Mouse (Mus musculus) activated CD4-positive, CD25-positive, alpha-beta regulatory T cell, adult 4 months (primary cell): ENCODE results near the gene Olfr775. TPM values are rescaled to one million over a fixed set of nuclear protein-coding genes. Genes with fewer than 3 reads are reported as not detected.

Experiments used
- ATAC-seq: one replicate; pipeline ENCODE4 v1.8.0; 2017
- polyA plus RNA-seq, 2 experiments: library from polyadenylated mRNA; unstranded; fragments of 100-300 nt; shearing (Covaris generic); gene quantifications; one replicate each; pipeline ENCODE4 v1.2.1; 2017

The Olfr775 gene
- not detected for polyA plus RNA-seq

GRCm38 (mm10) chr10:129248112-129248511 is at the start of gene Olfr775:
TSS of gene Olfr775 (plus strand) at chr10:129248412.
- no peak for ATAC-seq

GRCm38 (mm10) chr10:129230737-129231136 is 17.5 kb upstream of the Olfr775 start:
- ATAC-seq, result no peak

GRCm38 (mm10) chr10:129235904-129236303 is 12.3 kb upstream of the Olfr775 start, which contains the start of gene Olfr774:
TSS of gene Olfr774 (plus strand) at chr10:129236204.
- no peak for ATAC-seq

DNA sequence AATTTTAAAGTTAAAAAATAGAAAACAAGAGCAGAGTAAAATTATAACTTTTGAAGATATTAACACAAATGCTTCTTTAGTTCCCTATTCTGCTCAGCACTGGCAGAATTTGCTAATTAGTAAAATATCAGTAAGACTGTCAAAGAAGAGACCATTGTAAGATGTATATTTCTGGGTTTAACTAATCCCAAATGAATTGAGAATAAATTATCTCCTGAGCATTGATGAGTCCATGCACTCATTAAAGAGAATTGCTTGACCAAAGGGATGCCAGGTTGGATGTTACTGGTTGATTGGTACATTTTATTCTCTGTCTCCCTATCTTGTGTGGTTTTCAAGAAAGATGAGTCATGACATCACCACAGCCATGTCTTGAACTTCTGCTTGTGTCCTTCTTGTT is 10.6 kb downstream of the Olfr775 start, which contains the start of gene Olfr776:
Gene Olfr776, plus strand, starts transcription at position 301 of the 400 bp plus-strand sequence.
- no peak for ATAC-seq

DNA sequence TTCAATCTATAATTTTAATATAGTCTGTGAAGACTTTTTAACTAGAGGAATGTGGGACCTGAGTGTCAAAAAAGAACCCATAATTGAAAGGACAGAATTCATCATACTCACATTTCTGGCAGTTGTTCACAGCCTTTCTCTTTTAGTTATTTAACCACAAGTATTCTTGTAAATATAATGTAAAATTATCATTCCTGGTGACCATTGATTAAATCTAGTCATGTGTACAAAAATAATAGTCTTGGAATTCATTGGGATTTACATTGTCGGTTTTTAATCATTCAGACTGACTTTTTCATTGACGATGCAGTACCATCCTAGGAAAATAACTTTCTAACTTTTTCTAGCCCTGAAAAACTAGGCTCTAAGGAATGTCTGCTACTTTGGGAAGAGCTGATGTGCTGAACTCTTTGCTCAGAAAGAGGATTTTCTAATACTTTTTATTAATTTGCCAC is 22.9 kb downstream of the Olfr775 start, which contains the start of gene Olfr777:
Gene Olfr777, minus strand, starts transcription at position 405 of the 455 bp plus-strand sequence.
- ATAC-seq, result no peak

Other genes starting within 250 kb of the Olfr775 start
- gene Olfr763, start 237.6 kb upstream of the Olfr775 start, polyA plus RNA-seq, result not detected
- gene Olfr764-ps1, start 208.5 kb upstream of the Olfr775 start, polyA plus RNA-seq, result not detected
- gene Olfr765, start 198.4 kb upstream of the Olfr775 start, polyA plus RNA-seq, result not detected
- gene Olfr766-ps1, start 179.4 kb upstream of the Olfr775 start, polyA plus RNA-seq, result not detected
- under 1 TPM in 1 of 2 experiments, not detected in 1; 0.09 TPM for gene Olfr767, start 165.5 kb upstream of the Olfr775 start, polyA plus RNA-seq
- not detected for gene Olfr768, start 149.0 kb upstream of the Olfr775 start, polyA plus RNA-seq
- gene Olfr769, start 130.6 kb upstream of the Olfr775 start, polyA plus RNA-seq, result under 1 TPM in 1 of 2 experiments, not detected in 1; 0.21 TPM
- not detected for gene Olfr770, start 109.4 kb upstream of the Olfr775 start, polyA plus RNA-seq
- gene Olfr771, start 83.7 kb upstream of the Olfr775 start, polyA plus RNA-seq, result not detected
- gene Olfr772, start 70.5 kb upstream of the Olfr775 start, polyA plus RNA-seq, result not detected
- not detected for gene Olfr773, start 61.0 kb upstream of the Olfr775 start, polyA plus RNA-seq
- not detected for gene Olfr774, start 12.2 kb upstream of the Olfr775 start, polyA plus RNA-seq
- not detected for gene Olfr776, start 10.7 kb downstream of the Olfr775 start, polyA plus RNA-seq
- gene Olfr777, start 23.1 kb downstream of the Olfr775 start, polyA plus RNA-seq, result not detected
- under 1 TPM in 1 of 2 experiments, not detected in 1; 0.33 TPM for gene Olfr780, start 69.7 kb downstream of the Olfr775 start, polyA plus RNA-seq
- not detected for gene Olfr781, start 80.4 kb downstream of the Olfr775 start, polyA plus RNA-seq
- not detected for gene Olfr782, start 100.4 kb downstream of the Olfr775 start, polyA plus RNA-seq
- gene Olfr784, start 135.7 kb downstream of the Olfr775 start, polyA plus RNA-seq, result not detected
- gene Olfr785, start 157.0 kb downstream of the Olfr775 start, polyA plus RNA-seq, result not detected
- not detected for gene Olfr786, start 178.9 kb downstream of the Olfr775 start, polyA plus RNA-seq
- under 1 TPM in 1 of 2 experiments, not detected in 1; 0.33 TPM for gene Olfr787, start 213.4 kb downstream of the Olfr775 start, polyA plus RNA-seq
- not detected for gene Olfr788, start 222.6 kb downstream of the Olfr775 start, polyA plus RNA-seq
- gene Olfr789, start 236.3 kb downstream of the Olfr775 start, polyA plus RNA-seq, result not detected